Mouse (Mus musculus): ENCODE measurements around the gene Pabpc4. TPM values are rescaled to one million over a fixed set of nuclear protein-coding genes. Genes with fewer than 3 reads are reported as not detected.

Gene Pabpc4
- total and polyA plus RNA-seq, 3 experiments, result 394 to 684 TPM; not detected in 1

- DNase-seq (ENCODE audit: low read depth, low spot score), result no peak
- no peak overlapping the region for H3K27ac ChIP-seq (ENCODE audit: control insufficient read depth, low read depth, low read length)
- TF ChIP-seq TCF12 (IDR thresholded peaks at IDR 0.05; ENCODE audit: low read depth, low read length), result no peak
- TF ChIP-seq TAL1 (IDR thresholded peaks at IDR 0.05; ENCODE audit: low read length), result no peak
- TF ChIP-seq MAFK (IDR thresholded peaks at IDR 0.05; ENCODE audit: borderline replicate concordance, low read depth, low read length), result no peak
- TF ChIP-seq MAZ (IDR thresholded peaks at IDR 0.05; ENCODE audit: low read depth, low read length), result no peak
- TF ChIP-seq SMC3 (IDR thresholded peaks at IDR 0.05; ENCODE audit: low read depth, low read length), result no peak
- TF ChIP-seq ELF1 (IDR thresholded peaks at IDR 0.05; ENCODE audit: low read depth, low read length), result no peak
- no peak for TF ChIP-seq ZC3H11A (IDR thresholded peaks at IDR 0.05; ENCODE audit: low read depth, low read length)
- TF ChIP-seq POLR2A (IDR thresholded peaks at IDR 0.05; ENCODE audit: control insufficient read depth in 1 of 2, insufficient read depth in 1 of 2, low read depth in 1 of 2, low read length in 2 of 2, poor library complexity in 1 of 2), result no peak
- TF ChIP-seq MXI1 (IDR thresholded peaks at IDR 0.05; ENCODE audit: low read depth, low read length), result no peak
- no peak for TF ChIP-seq POLR2AphosphoS5 (IDR thresholded peaks at IDR 0.05; ENCODE audit: borderline replicate concordance, low read depth, low read length)
- no peak for TF ChIP-seq ZNF384 (IDR thresholded peaks at IDR 0.05; ENCODE audit: low read depth, low read length)
- TF ChIP-seq MYC (IDR thresholded peaks at IDR 0.05; ENCODE audit: low read depth, low read length), result no peak
- TF ChIP-seq MAX (IDR thresholded peaks at IDR 0.05; ENCODE audit: low read length), result no peak
- no peak for TF ChIP-seq RAD21 (IDR thresholded peaks at IDR 0.05; ENCODE audit: low read depth, low read length)
Measured at GRCm38 (mm10) chr4:123225718-123226403, 36.3 kb upstream of the Pabpc4 start.

GRCm38 (mm10) chr4:123227707-123228106 is 34.4 kb upstream of the Pabpc4 start:
- no peak for DNase-seq (ENCODE audit: low read depth, low spot score)
- no peak for TF ChIP-seq RAD21 (IDR thresholded peaks at IDR 0.05; ENCODE audit: low read depth, low read length)
- no peak for TF ChIP-seq ZC3H11A (IDR thresholded peaks at IDR 0.05; ENCODE audit: low read depth, low read length)
- no peak for TF ChIP-seq MAX (IDR thresholded peaks at IDR 0.05; ENCODE audit: low read length)
- no peak for TF ChIP-seq USF1 (IDR thresholded peaks at IDR 0.05; ENCODE audit: low read depth, low read length)
- no peak for TF ChIP-seq ZNF384 (IDR thresholded peaks at IDR 0.05; ENCODE audit: low read depth, low read length)
- no peak for TF ChIP-seq ZKSCAN1 (IDR thresholded peaks at IDR 0.05; ENCODE audit: low read depth, low read length)
- TF ChIP-seq POLR2AphosphoS5 (IDR thresholded peaks at IDR 0.05; ENCODE audit: borderline replicate concordance, low read depth, low read length), result no peak
- TF ChIP-seq NRF1 (IDR thresholded peaks at IDR 0.05; ENCODE audit: insufficient read depth, low read depth, low read length, poor library complexity, severe bottlenecking), result no peak
- no peak for TF ChIP-seq ETS1 (IDR thresholded peaks at IDR 0.05; ENCODE audit: low read depth, low read length)
- TF ChIP-seq EP300 (IDR thresholded peaks at IDR 0.05; ENCODE audit: low read depth in 1 of 2, low read length in 2 of 2), result no peak
- no peak for TF ChIP-seq TAL1 (IDR thresholded peaks at IDR 0.05; ENCODE audit: low read length)
- no peaks in the 10 kb centered on the region for H3K79me2 ChIP-seq (ENCODE audit: control insufficient read depth, insufficient read depth, low read length, poor library complexity)
- H3K9me3 ChIP-seq (replicated peaks; ENCODE audit: insufficient read depth, low read length), result no peaks in the 10 kb centered on the region
- peaks cover 0 to 20% of the 10 kb centered on the region in 2 experiments for H3K27me3 ChIP-seq (ENCODE audit: control insufficient read depth in 1 of 2, insufficient read depth in 2 of 2, low read length in 2 of 2)
- no peak overlapping the region for H3K9ac ChIP-seq (ENCODE audit: control insufficient read depth, low read depth, low read length, poor library complexity, severe bottlenecking)
- H3K27ac ChIP-seq (ENCODE audit: control insufficient read depth, low read depth, low read length), result no peak overlapping the region
- H3K4me1 ChIP-seq (ENCODE audit: control insufficient read depth in 1 of 2, insufficient read depth in 2 of 2, low read length in 2 of 2), result no peaks in the 10 kb centered on the region
- H3K36me3 ChIP-seq (ENCODE audit: control insufficient read depth in 1 of 2, insufficient read depth in 2 of 2, low read length in 2 of 2), result no peaks in the 10 kb centered on the region
- no peak overlapping the region for H3K4me3 ChIP-seq (ENCODE audit: control insufficient read depth in 1 of 2, insufficient read depth in 1 of 2, low read depth in 2 of 2, low read length in 2 of 2)

More at GRCm38 (mm10) chr4:123225718-123226403, 36.3 kb upstream of the Pabpc4 start:
- Histone ChIP-seq H3K79me2 (ENCODE audit: control insufficient read depth, insufficient read depth, low read length, poor library complexity) (no peaks in the 10 kb centered on the region), H3K4me1 (ENCODE audit: control insufficient read depth in 1 of 2, insufficient read depth in 2 of 2, low read length in 2 of 2) (no peaks in the 10 kb centered on the region), H3K9me3 (replicated peaks; ENCODE audit: insufficient read depth, low read length) (no peaks in the 10 kb centered on the region), H3K4me3 (ENCODE audit: control insufficient read depth in 1 of 2, insufficient read depth in 1 of 2, low read depth in 2 of 2, low read length in 2 of 2) (no peak overlapping the region), H3K36me3 (ENCODE audit: control insufficient read depth in 1 of 2, insufficient read depth in 2 of 2, low read length in 2 of 2) (no peaks in the 10 kb centered on the region), H3K9ac (ENCODE audit: control insufficient read depth, low read depth, low read length, poor library complexity, severe bottlenecking) (no peak overlapping the region), H3K27me3 (ENCODE audit: control insufficient read depth in 1 of 2, insufficient read depth in 2 of 2, low read length in 2 of 2) (peaks cover 0 to 22% of the 10 kb centered on the region in 2 experiments)
